Mouse (Mus musculus): Measurements from ENCODE around the gene Dolk.

Dolk gene

DNA sequence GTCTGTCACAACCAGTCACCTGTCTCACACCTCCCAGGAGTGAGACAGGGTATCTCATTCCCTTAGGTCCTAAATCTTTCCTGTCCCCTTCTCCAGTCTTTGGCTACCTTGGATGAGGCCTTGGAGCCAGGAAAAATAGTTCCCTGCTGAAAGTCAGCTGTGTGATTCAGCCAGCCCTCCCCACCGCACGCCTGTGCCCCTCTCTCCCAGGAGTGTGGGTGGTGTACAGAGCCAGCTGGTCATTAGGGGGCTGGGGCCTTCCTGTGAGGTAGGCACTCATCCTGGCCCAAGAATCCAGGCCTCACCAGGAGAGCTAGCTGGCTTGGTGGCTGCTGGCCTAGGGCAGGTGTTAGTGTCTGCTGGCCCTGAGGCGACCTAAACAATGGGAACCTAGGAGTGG, 33.6 kb downstream of the Dolk start:
- no peak for DNase-seq (ENCODE audit: extremely low spot score, low read depth, low spot score)

GRCm38 (mm10) chr2:30251417-30252104, 34.6 kb downstream of the Dolk start:
- DNase-seq (ENCODE audit: extremely low spot score, low read depth, low spot score): no peak

- no peak for DNase-seq (ENCODE audit: extremely low spot score, low read depth, low spot score)
Observed at GRCm38 (mm10) chr2:30250166-30251128, 35.7 kb downstream of the Dolk start.

DNA sequence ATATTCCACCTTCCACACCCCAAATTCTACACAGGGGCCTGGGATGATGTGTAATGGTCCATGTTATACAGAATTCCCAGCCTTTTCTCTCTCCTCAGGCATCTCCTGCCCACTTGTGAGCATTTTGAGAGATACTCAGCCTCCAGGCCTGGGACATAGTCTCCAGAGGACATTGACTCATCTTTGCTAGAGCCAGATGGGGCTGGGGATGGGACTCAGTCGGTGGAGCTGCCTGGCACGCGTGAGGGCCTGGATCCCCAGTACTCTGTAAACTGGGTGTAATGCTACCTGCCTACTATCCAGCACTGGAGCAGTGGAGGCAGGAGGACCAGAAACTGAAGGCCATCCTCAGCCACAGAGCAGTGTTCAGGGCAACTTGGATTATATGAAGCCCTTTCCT, 37.0 kb downstream of the Dolk start:
- no peak for DNase-seq (ENCODE audit: extremely low spot score, low read depth, low spot score)

DNA sequence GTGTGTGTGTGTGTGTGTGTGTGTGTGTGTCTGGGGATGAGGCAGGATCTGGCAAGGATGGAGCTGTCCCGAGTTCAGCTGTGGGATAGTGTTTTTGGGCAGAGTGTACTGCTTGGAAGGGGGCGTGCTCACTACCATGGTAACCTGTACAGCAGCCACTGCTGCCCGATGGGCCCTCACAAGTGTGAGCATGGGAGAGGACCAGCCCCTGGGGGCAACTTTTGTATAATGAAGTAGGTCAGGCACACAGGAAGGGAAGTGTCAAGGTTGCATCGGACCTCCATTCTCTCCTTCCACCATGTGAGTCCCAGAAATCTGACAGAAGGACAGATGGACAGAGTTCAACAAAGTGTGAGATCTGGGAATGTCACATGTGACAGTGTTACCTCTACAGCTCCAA, 38.5 kb downstream of the Dolk start:
- no peak for DNase-seq (ENCODE audit: extremely low spot score, low read depth, low spot score)

DNA sequence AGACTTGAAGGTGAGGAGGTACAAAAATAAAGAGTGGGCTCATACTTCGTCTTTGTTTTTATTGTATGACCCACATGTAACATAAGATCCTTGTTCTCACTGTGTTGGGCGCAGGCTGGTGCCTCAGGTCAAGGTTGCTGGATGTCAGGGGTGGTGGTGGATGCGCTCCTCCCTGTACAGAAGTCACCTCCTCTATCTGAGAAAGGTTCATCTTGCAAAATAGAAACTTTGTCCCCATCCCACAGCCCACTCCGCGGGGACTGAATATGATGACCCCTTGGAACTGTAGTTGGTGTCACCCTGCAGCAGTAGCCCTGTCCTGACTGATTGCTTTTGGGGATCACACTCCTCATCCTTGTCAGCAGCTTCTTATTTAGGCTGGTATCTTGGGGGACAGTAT, 39.1 kb downstream of the Dolk start:
- no peak for DNase-seq (ENCODE audit: extremely low spot score, low read depth, low spot score)

DNA sequence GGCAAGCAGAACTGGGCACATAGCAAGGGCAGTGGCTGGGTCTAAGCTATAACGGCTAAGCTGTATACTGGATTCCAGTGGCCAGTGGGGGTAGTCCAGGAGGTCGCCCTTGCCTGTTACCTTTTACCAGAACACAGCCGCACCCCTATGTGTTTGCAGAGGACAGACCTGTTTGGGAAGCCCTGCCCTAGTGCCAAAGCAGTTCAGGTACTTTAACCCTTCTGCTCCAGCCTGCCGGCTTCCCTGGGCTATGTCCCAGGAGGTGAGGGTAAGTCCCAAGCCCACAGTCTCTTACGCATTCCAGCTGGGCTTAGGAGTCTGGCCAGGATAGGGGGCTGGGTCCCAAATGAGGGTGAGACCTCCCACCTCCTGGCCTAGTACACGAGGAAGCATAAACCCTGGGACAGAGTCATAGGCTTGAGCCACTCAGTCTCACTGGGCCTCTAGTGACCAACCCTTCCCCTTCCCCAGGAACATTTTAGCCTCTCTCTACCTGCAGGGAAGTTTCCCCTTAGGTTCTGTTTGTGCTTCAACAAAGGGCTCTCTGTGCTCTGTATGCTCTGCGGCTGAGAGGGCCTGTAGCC, 41.4 kb downstream of the Dolk start:
- no peak for DNase-seq (ENCODE audit: extremely low spot score, low read depth, low spot score)

- DNase-seq (ENCODE audit: extremely low spot score, low read depth, low spot score): no peak
Observed at GRCm38 (mm10) chr2:30243391-30243790, 42.7 kb downstream of the Dolk start.

- DNase-seq (ENCODE audit: extremely low spot score, low read depth, low spot score): no peak
Observed at GRCm38 (mm10) chr2:30242509-30242908, 43.6 kb downstream of the Dolk start.

DNA sequence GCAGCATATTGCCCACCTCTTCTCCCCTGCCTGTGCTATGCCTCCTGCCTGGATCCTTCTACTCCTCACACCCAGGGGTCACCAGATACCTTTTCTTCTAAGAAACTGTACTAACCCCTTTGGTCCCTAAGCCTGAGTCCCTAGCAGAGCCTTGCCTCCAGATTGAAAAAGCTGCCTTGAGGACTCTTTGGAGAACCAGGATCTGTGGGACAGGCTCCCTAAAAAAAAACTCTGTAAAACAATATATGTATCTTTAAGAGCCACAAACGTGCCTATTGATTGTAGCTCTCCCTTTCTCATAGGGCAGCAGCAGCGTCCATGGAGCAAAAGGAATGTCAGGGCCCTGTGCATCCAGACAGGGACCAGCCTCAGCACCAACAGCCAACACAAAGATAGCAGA, 45.9 kb downstream of the Dolk start, which contains the start of gene Gm28035:
TSS of gene Gm28035 (plus strand) at position 301 of the 400 bp plus-strand sequence.
- no peak for DNase-seq (ENCODE audit: extremely low spot score, low read depth, low spot score)

- no peak for DNase-seq (ENCODE audit: extremely low spot score, low read depth, low spot score)
Observed at GRCm38 (mm10) chr2:30239777-30240176, 46.4 kb downstream of the Dolk start.

- no peak for DNase-seq (ENCODE audit: extremely low spot score, low read depth, low spot score)
Observed at GRCm38 (mm10) chr2:30238906-30239465, 47.1 kb downstream of the Dolk start.

- no peak for DNase-seq (ENCODE audit: extremely low spot score, low read depth, low spot score)
Observed at GRCm38 (mm10) chr2:30237881-30238280, 48.3 kb downstream of the Dolk start.

- DNase-seq (ENCODE audit: extremely low spot score, low read depth, low spot score): peak; percentile 86
Observed at GRCm38 (mm10) chr2:30237199-30237880, 48.8 kb downstream of the Dolk start, which contains the start of gene Lrrc8a. TSS of gene Lrrc8a (plus strand) at chr2:30237715.

DNA sequence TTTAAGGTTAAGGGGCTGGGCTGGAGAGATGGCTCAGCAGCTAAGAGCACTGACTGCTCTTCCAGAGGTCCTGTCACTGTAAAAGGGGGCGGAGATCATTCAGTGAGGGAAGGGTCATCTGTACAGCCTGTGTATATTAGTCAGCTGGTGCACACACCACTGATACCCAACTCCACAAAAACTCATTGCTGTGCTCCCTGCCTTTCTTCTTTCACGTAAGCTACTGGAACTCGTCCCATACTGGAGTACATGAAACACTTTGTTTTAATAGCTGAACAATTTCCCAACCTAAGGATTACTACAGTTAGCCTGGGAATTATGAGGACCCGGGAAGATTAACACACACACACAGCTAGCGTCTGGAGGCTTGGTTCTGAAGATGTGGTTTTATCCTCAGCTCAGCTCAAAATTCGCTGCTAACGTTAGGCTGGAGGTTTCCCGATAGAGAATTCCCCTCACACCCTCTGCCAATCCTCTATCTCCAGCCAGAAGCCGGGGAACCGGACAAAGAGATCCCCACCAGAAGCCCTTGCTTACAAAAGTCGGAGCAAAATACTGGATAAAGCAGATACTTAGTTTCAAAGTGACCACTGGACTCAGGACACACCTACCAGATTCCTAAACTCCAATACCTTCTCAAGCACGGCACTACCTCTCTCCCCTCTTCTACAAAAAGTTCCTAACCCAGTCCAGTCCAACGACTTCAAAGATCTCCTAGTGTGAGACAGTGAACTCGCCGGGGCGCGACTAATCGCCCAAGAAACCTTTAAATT, 49.5 kb downstream of the Dolk start:
- peak; percentile 5 for DNase-seq (ENCODE audit: extremely low spot score, low read depth, low spot score)

DNA sequence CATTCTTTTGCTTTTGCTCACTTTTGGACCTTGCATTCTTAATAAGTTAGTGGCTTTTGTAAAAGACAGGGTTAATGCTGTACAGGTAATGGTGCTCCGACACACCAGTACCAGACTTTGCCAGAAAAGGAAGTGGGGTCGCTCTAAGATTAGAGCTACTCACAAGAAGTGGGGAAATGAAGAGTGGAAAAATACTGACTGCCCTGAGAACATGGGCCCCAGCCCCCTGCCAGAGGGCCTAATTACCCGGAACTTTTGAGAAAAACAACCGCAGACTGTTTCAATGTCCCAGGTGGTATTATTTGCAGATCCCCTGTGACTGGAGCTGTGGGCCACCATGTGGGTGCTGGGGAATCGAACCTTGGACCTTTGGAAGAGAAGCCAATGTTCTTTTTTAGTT, 50.5 kb downstream of the Dolk start:
- no peak for DNase-seq (ENCODE audit: extremely low spot score, low read depth, low spot score)

Measured in hindlimb bud, embryonic 11.5 days (tissue).